Mouse (Mus musculus): ENCODE measurements around the gene Kpna2. TPM values are rescaled to one million over a fixed set of nuclear protein-coding genes. Genes with fewer than 3 reads are reported as not detected.
"Not testable (repeated sequence)": the region's sequence is repeated elsewhere in the genome, so short reads cannot be mapped to it uniquely, and the experiment has no call there.

The Kpna2 gene
- total RNA-seq, 4 experiments from 2014 or later, result 21.1 to 29.7 (median 25.1) TPM

- DNase-seq (ENCODE audit: low spot score in 2 of 2), result no peak
These were observed 19.3 kb upstream of the Kpna2 start for GRCm38 (mm10) chr11:107018606-107019005.

DNA sequence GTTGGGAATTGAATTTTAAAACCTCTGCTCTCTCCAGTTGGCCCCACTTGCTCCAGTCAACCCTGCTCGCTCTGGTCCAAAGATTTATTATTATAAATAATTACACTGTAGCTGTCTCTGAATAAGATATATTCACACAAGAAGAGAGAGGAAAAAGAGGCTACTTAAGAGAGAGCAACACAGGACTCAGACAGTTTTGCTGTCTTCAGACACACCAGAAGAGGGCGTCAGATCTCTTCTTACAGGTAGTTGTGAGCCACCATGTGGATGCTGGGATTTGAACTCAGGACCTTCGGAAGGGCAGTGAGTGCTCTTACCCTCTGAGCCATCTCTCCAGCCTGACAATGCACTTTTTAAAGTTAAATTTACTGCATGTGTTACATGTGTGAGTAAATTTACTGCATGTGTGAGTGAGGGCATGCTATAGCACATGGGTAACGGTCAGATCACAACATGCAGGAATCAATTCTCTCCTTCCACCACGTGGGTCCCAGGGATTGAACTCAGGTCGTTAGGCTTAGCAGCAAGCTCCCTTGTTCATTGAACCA lies 18.1 kb upstream of the Kpna2 start:
- DNase-seq (ENCODE audit: low spot score in 2 of 2), result no peak

- DNase-seq (ENCODE audit: low spot score in 2 of 2), result no peak
These were observed 17.6 kb upstream of the Kpna2 start for GRCm38 (mm10) chr11:107016893-107017292.

DNA sequence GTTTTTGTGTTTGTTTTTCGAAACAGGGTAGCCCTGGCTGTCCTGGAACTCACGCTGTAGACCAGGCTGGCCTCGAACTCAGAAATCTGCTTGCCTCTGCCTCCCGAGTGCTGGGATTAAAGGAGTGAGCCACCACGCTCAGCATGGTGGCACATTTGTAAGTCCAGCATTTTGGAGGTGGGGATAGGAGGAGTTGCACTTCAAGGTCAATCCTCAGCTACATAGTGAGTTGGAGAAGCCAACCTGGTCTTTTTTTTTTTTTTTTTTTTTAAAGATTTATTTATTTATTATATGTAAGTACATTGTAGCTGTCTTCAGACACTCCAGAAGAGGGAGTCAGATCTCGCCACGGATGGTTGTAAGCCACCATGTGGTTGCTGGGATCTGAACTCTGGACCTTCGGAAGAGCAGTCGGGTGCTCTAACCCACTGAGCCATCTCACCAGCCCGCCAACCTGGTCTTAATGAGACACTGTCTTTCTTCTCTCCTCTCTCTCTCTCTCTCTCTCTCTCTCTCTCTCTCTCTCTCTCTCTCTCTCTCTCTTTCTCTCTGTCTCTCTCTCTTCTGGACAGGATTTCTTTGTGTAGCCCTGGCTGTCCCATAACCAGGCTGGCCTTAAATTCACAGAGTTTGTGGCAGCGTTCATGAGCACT lies 16.3 kb upstream of the Kpna2 start:
- not testable (repeated sequence) for DNase-seq (ENCODE audit: low spot score in 2 of 2)

- no peak for DNase-seq (ENCODE audit: low spot score in 2 of 2)
These were observed 15.4 kb upstream of the Kpna2 start for GRCm38 (mm10) chr11:107014597-107015309.

GRCm38 (mm10) chr11:107014020-107014585 lies 14.8 kb upstream of the Kpna2 start:
- no peak for DNase-seq (ENCODE audit: low spot score in 2 of 2)

GRCm38 (mm10) chr11:107012324-107013017 lies 13.1 kb upstream of the Kpna2 start:
- peak; percentile 95 to 100 for DNase-seq (ENCODE audit: low spot score in 2 of 2)

- no peak for DNase-seq (ENCODE audit: low spot score in 2 of 2)
These were observed 12.5 kb upstream of the Kpna2 start for GRCm38 (mm10) chr11:107011669-107012323.

DNA sequence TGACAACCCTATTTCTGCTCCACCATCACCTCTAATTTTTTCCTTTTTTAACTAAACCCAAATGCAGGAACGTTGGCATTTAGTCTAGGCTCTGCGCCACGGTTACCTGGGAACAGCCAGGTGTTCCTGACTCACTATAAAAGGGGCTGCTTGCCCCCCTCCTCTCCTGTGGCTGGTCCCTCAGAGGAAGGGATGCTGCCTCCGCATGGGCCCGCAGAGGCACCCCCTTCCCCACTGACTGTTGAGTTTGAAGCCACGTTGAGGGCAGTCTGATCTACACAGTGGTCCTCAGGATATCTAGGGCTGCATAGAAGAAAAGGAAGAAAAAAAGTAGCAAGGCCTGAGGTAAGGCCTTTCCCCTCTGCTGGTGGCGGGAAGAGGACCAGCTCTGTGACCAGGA lies 11.8 kb upstream of the Kpna2 start:
- no peak for DNase-seq (ENCODE audit: low spot score in 2 of 2)

DNA sequence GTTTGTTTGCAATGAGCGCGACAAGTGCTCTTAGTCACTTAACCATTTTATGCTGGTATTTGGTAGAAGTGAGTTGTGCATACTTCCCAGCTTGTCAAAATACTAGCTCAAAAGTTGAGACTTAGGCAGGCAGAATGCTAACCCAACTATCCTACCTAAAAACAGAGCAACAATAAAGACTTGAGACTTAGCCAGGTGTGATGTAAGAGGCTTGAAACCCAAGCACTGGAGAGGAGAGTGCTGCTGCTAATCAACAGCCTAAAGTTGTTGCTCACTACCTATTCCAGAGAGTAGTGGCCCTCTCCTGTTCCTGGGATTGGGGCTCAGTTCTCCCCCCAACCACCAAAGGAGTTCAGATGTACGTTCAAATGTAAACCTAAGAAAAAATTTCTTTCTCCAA lies 11.1 kb upstream of the Kpna2 start:
- no peak for DNase-seq (ENCODE audit: low spot score in 2 of 2)

DNA sequence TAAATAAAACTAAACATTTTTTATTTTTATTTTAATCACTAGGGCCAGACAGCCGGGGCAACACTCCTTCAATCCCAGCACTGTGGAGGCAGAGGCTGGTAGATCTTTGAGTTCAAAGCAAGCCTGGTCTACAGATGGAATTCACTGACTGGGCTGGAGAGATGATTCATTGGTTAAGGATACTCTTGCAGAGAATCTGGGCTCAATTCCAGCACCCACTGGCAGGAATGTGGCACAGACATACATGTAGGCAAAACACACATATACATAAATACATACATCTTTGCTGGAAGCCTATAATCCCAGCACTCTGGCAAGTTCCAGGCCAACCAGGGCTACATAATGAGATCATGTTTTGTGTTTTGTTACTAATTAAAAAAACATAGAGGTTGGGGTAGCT lies 6.2 kb upstream of the Kpna2 start:
- DNase-seq (ENCODE audit: low spot score in 2 of 2), result no peak

DNA sequence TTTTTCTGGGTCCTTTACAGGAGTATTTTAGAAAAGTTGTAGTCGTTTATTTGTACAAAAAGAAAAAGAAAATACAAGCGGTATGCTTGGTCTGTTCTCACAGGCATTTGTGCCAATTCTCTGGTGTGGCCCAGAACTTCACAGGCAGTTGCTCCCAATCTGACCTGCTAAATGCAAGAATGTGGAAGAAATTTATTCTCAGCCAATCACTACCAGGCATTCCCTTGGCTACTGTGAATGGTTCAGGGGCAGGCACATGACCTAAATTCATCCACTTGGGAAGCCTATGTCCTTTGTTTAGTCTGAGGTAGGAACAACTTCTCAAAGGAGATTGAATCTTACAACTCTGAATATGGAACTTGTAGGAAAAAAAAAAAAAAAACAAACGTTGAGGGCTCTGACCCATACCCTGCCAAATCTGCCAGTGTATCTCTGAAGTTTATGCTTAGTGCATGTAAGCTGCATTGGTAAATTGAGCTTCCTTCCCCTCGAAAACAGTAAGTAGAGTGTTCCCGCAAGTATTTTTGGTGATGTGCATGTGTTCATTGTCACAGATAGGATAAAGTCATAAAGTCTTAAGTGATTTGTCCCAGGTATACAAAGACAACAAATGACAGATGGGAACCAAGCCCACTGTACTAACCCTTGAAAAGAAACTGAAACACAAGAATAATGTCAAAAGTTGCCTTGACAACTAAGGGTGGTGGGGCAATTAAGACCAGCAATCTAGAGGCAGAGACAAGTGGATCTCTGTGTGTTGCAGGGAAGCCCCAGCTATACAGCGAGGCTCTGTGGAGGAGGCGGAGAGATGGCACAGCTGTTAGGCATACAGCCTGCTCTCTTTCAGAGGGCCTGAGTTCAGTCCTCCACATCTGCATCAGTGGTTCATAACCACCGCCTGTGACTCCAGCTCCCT lies 2.7 kb upstream of the Kpna2 start:
- no peak for DNase-seq (ENCODE audit: low spot score in 2 of 2)

GRCm38 (mm10) chr11:106999949-107000513 lies 690 bp upstream of the Kpna2 start:
- DNase-seq (ENCODE audit: low spot score in 2 of 2), result no peak

DNA sequence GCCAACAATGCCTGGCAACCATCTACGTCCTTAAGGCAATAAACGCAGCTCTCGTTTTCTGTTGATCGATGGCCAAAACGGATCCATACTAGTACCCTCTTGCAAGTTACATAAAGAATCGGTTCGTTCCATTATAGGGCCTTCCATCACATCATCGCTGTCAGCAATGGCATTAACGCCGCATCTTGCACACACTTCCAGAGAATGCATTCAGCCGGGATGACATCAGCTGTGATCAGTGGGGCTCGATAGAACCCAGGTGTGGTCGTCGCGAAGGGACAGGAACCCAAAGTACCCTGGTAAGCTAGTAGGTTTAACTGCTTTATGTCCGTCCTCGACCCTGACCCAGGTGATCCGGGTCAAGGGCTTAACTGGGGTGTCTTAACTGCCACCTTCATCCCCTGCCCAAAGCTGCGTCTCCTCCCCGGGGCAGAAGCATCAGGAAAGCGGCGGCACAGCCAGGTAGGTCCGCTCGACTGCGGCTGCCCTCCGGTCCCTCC lies 640 bp downstream of the Kpna2 start:
- peak; percentile 34 to 35 for DNase-seq (ENCODE audit: low spot score in 2 of 2)

- DNase-seq (ENCODE audit: low spot score in 2 of 2), result no peak
These were observed 1.4 kb downstream of the Kpna2 start for GRCm38 (mm10) chr11:106997976-106998375.

DNA sequence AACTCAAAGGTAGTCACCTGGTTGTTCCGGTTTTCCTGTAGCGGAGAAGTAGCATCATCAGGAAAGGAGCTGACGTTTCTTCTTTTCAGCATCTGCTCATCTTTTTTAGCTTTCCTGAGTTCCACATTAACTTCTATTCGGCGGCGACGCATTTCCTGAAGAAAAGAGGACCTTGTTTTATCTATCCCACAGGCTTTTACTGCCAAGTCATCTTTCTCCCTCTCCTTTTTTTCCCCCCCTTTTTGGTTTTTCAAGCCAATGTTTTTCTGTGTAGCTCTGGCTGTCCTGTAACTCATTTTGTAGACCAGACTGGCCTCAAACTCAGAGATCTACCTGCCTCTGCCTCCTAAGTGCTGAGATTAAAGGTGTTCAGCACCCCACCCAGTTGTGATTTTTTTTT lies 2.8 kb downstream of the Kpna2 start:
- DNase-seq (ENCODE audit: low spot score in 2 of 2), result not testable (repeated sequence)

- DNase-seq (ENCODE audit: low spot score in 2 of 2), result no peak
These were observed 4.9 kb downstream of the Kpna2 start for GRCm38 (mm10) chr11:106994246-106995085.

GRCm38 (mm10) chr11:106987384-106987783 lies 12.0 kb downstream of the Kpna2 start:
- DNase-seq (ENCODE audit: low spot score in 2 of 2), result no peak

All from left cerebral cortex, adult 8-10 months (tissue).